Mouse (Mus musculus) central nervous system, embryonic 18 days (tissue): ENCODE measurements around the gene Olfr1140. TPM values are rescaled to one million over a fixed set of nuclear protein-coding genes. Genes with fewer than 3 reads are reported as not detected.

Experiments used
- polyA plus RNA-seq: library from polyadenylated mRNA; depleted of rRNA; stranded (reverse); fragments of >200 nt; gene quantifications from 2 replicates; pipeline ENCODE4 v1.2.3, GENCODE M21; 2012; rRNA removed

Gene Olfr1140
- 0.11 TPM in 1 of 2 replicates, not detected in the other for polyA plus RNA-seq

GRCm38 (mm10) chr2:87743452-87743851 is at the start of gene Olfr1140:
Olfr1140 (plus strand) TSS chr2:87743752.

GRCm38 (mm10) chr2:87693847-87694246 is 49.7 kb upstream of the Olfr1140 start, which contains the start of gene Olfr1136:
Olfr1136 (minus strand) TSS chr2:87693947.

GRCm38 (mm10) chr2:87713079-87713478 is 30.5 kb upstream of the Olfr1140 start, which contains the start of gene Olfr1137:
Olfr1137 (minus strand) TSS chr2:87713179.

GRCm38 (mm10) chr2:87739878-87740277 is 3.7 kb upstream of the Olfr1140 start, which contains the start of gene Olfr1138:
Olfr1138 (minus strand) TSS chr2:87739978.

GRCm38 (mm10) chr2:87753891-87754290 is 10.3 kb downstream of the Olfr1140 start, which contains the start of gene Olfr1141:
Olfr1141 (minus strand) TSS chr2:87753991.

GRCm38 (mm10) chr2:87779183-87779582 is 35.6 kb downstream of the Olfr1140 start, which contains the start of gene Olfr152:
Olfr152 (plus strand) TSS chr2:87779483.

Other genes with a start within 250 kb of the Olfr1140 start
- not detected in 2 replicates for gene Pramel7, start 246.7 kb upstream of the Olfr1140 start, polyA plus RNA-seq
- gene Pramel6, start 237.2 kb upstream of the Olfr1140 start, polyA plus RNA-seq: not detected in 2 replicates
- not detected in 2 replicates for gene Olfr153, start 212.0 kb upstream of the Olfr1140 start, polyA plus RNA-seq
- gene Olfr1128, start 198.2 kb upstream of the Olfr1140 start, polyA plus RNA-seq: not detected in 2 replicates
- gene Olfr1129, start 169.8 kb upstream of the Olfr1140 start, polyA plus RNA-seq: not detected in 2 replicates
- not detected in 2 replicates for gene Olfr1130, start 137.5 kb upstream of the Olfr1140 start, polyA plus RNA-seq
- not detected in 2 replicates for gene Olfr1131, start 116.6 kb upstream of the Olfr1140 start, polyA plus RNA-seq
- not detected in 2 replicates for gene Olfr1132, start 106.2 kb upstream of the Olfr1140 start, polyA plus RNA-seq
- gene Olfr1133, start 96.4 kb upstream of the Olfr1140 start, polyA plus RNA-seq: not detected in 2 replicates
- not detected in 2 replicates for gene Olfr1134, start 85.3 kb upstream of the Olfr1140 start, polyA plus RNA-seq
- not detected in 2 replicates for gene Olfr1135, start 70.1 kb upstream of the Olfr1140 start, polyA plus RNA-seq
- gene Olfr1136, start 49.8 kb upstream of the Olfr1140 start, polyA plus RNA-seq: not detected in 2 replicates
- gene Olfr1137, start 30.6 kb upstream of the Olfr1140 start, polyA plus RNA-seq: not detected in 2 replicates
- gene Olfr1138, start 3.8 kb upstream of the Olfr1140 start, polyA plus RNA-seq: not detected in 2 replicates
- not detected in 2 replicates for gene Olfr1141, start 10.2 kb downstream of the Olfr1140 start, polyA plus RNA-seq
- gene Olfr152, start 35.7 kb downstream of the Olfr1140 start, polyA plus RNA-seq: not detected in 2 replicates
- not detected in 2 replicates for gene Olfr1143, start 56.8 kb downstream of the Olfr1140 start, polyA plus RNA-seq
- gene Olfr1145, start 66.1 kb downstream of the Olfr1140 start, polyA plus RNA-seq: not detected in 2 replicates
- gene Olfr1148, start 86.8 kb downstream of the Olfr1140 start, polyA plus RNA-seq: not detected in 2 replicates
- not detected in 2 replicates for gene Olfr1150-ps1, start 100.2 kb downstream of the Olfr1140 start, polyA plus RNA-seq
- not detected in 2 replicates for gene Olfr1151, start 112.1 kb downstream of the Olfr1140 start, polyA plus RNA-seq
- not detected in 2 replicates for gene Olfr1152, start 122.7 kb downstream of the Olfr1140 start, polyA plus RNA-seq
- gene Olfr1153, start 151.2 kb downstream of the Olfr1140 start, polyA plus RNA-seq: not detected in 2 replicates
- not detected in 2 replicates for gene Olfr1154, start 161.4 kb downstream of the Olfr1140 start, polyA plus RNA-seq
- not detected in 2 replicates for gene Olfr1155, start 201.4 kb downstream of the Olfr1140 start, polyA plus RNA-seq
- not detected in 2 replicates for gene Olfr1156, start 209.3 kb downstream of the Olfr1140 start, polyA plus RNA-seq
- gene Olfr1157, start 224.5 kb downstream of the Olfr1140 start, polyA plus RNA-seq: not detected in 2 replicates
- gene Olfr74, start 230.9 kb downstream of the Olfr1140 start, polyA plus RNA-seq: not detected in 2 replicates
- gene Olfr1158, start 246.4 kb downstream of the Olfr1140 start, polyA plus RNA-seq: not detected in 2 replicates